Comparison of ENCODE assay signal across 8 mouse cellular contexts in genomic region chr3:153148887-153149286, GRCm38 (mm10).
A peak's percentile ranks its signal among the peaks of the same experiment; 100 is the strongest.
DNase-seq lines count a peak whose midpoint lies in the region; ATAC-seq and TF ChIP-seq lines count a peak whose summit lies in the region.

No protein-coding gene starts in this region.

- H3K27me3 ChIP-seq in midbrain, embryonic 15.5 days (replicated peaks), result no peaks in the 10 kb centered on the region
- no peaks in the 10 kb centered on the region for H3K27me3 ChIP-seq in midbrain, embryonic 16.5 days (ENCODE audit: control insufficient read depth, insufficient read depth, low read depth, low read length)
- no peaks in the 10 kb centered on the region for H3K27me3 ChIP-seq in cerebellum, adult 2 months (ENCODE audit: control insufficient read depth, insufficient read depth, low read length)

- H3K4me1 ChIP-seq in midbrain, embryonic 15.5 days, result no peaks in the 10 kb centered on the region
- H3K4me1 ChIP-seq in midbrain, embryonic 16.5 days (ENCODE audit: control insufficient read depth, insufficient read depth, low read length), result no peaks in the 10 kb centered on the region
- H3K4me1 ChIP-seq in cerebellum, adult 2 months (ENCODE audit: control insufficient read depth, insufficient read depth, low read length), result no peaks in the 10 kb centered on the region

- no peak overlapping the region for H3K4me3 ChIP-seq in midbrain, embryonic 15.5 days
- no peak overlapping the region for H3K4me3 ChIP-seq in midbrain, embryonic 16.5 days (ENCODE audit: low read depth, low read length)
- no peak overlapping the region for H3K4me3 ChIP-seq in cerebellum, adult 2 months (replicated peaks; ENCODE audit: insufficient read depth, low read depth, low read length)

- H3K9ac ChIP-seq in midbrain, embryonic 15.5 days, result no peak overlapping the region
- no peak overlapping the region for H3K9ac ChIP-seq in midbrain, embryonic 16.5 days (ENCODE audit: low read depth, low read length)

- H3K9me3 ChIP-seq in midbrain, embryonic 15.5 days, result no peaks in the 10 kb centered on the region
- no peaks in the 10 kb centered on the region for H3K9me3 ChIP-seq in midbrain, embryonic 16.5 days (replicated peaks; ENCODE audit: control insufficient read depth, low read length, poor library complexity, severe bottlenecking)

- H3K27ac ChIP-seq in midbrain, embryonic 15.5 days, result no peak overlapping the region
- H3K27ac ChIP-seq in midbrain, embryonic 16.5 days (ENCODE audit: low read length), result no peak overlapping the region
- no peak overlapping the region for H3K27ac ChIP-seq in cerebellum, adult 2 months (ENCODE audit: insufficient read depth, low read length)

- no peak for TF ChIP-seq CTCF in cerebellum, adult 2 months (IDR thresholded peaks at IDR 0.05; ENCODE audit: borderline replicate concordance, insufficient read depth, low read depth, low read length)

- ATAC-seq in midbrain, embryonic 15.5 days (replicated peaks), result 0 out of 2 replicates have a peak, but pooled peaks have one; percentile 33
- no peak for ATAC-seq in midbrain, embryonic 16.5 days
- peak; percentile 64; the same call in 1 of the 2 replicates for ATAC-seq in megakaryocyte, adult 5-6 weeks (ENCODE audit: poor library complexity, severe bottlenecking)

- H3K36me3 ChIP-seq in midbrain, embryonic 15.5 days (replicated peaks), result no peaks in the 10 kb centered on the region
- no peaks in the 10 kb centered on the region for H3K36me3 ChIP-seq in midbrain, embryonic 16.5 days (ENCODE audit: control insufficient read depth, insufficient read depth, low read length)

- WGBS in midbrain, embryonic 15.5 days, result 18% methylated on average over 2 of the region's 2 CpGs
- WGBS in midbrain, embryonic 16.5 days, result 0% methylated on average over 2 of the region's 2 CpGs
- 44% methylated on average over 2 of the region's 2 CpGs for WGBS in cerebellum, adult 2 months

- peak; percentile 25 for DNase-seq in c-Kit-positive CD71-positive TER-119-negative erythroid progenitor cells, embryonic 14.5 days (ENCODE audit: low read depth)
- peak; percentile 60 for DNase-seq in kidney, postnatal 10 days
- DNase-seq in layer of hippocampus, postnatal 36 days, result no peak
- DNase-seq in cerebellum, adult 2 months, result no peak
- no peak for DNase-seq in left cerebral cortex, postnatal 14 days (ENCODE audit: low spot score in 2 of 2)

- no peak overlapping the region for H3K4me2 ChIP-seq in midbrain, embryonic 15.5 days
- no peak overlapping the region for H3K4me2 ChIP-seq in midbrain, embryonic 16.5 days (ENCODE audit: low read length)

- TF ChIP-seq POLR2A in cerebellum, adult 2 months (IDR thresholded peaks at IDR 0.05; ENCODE audit: borderline replicate concordance, insufficient read depth, low read length), result no peak

- intact Hi-C loops in left cerebral cortex, postnatal 14 days (cut with DNase I), result no loop called here

Comparison
In these comparisons a context has a peak if more than half of its experiments do, and no peak if none do; other contexts are left out.
1. DNase-seq: peak in c-Kit-positive CD71-positive TER-119-negative erythroid progenitor cells, embryonic 14.5 days (single experiment) and kidney, postnatal 10 days (single experiment); none in layer of hippocampus, postnatal 36 days (0 of 2), cerebellum, adult 2 months (0 of 2) and left cerebral cortex, postnatal 14 days (0 of 2).